Mouse (Mus musculus): ENCODE results near the gene Trim65. TPM values are rescaled to one million over a fixed set of nuclear protein-coding genes. Genes with fewer than 3 reads are reported as not detected.

Trim65 gene
- polyA plus RNA-seq, 1 experiment from 2014 or later = 2.5 TPM

GRCm38 (mm10) chr11:116083096-116083672 lies 47.7 kb downstream of the Trim65 start:
- no peak for ATAC-seq (ENCODE audit: low FRiP score)
- peaks cover 7% of the 10 kb centered on the region for H3K4me1 ChIP-seq (replicated peaks; ENCODE audit: control insufficient read depth, insufficient read depth, low read length)
- H3K27ac ChIP-seq (ENCODE audit: low read depth, low read length) = no peak overlapping the region
- H3K36me3 ChIP-seq (ENCODE audit: control insufficient read depth, insufficient read depth, low read length) = 0 out of 2 replicates have a peak, but pooled peaks cover 8% of the 10 kb centered on the region
- H3K9me3 ChIP-seq (ENCODE audit: control insufficient read depth, low read length) = no peaks in the 10 kb centered on the region
- DNase-seq (ENCODE audit: low spot score) = no peak
- 89% methylated on average over 14 of the region's 14 CpGs for WGBS
- 0 out of 2 replicates have a peak overlapping the region, but pooled peaks have one; percentile 8 for H3K9ac ChIP-seq (ENCODE audit: low read depth, low read length)
- H3K27me3 ChIP-seq (ENCODE audit: control insufficient read depth, insufficient read depth, low read length) = no peaks in the 10 kb centered on the region
- H3K4me2 ChIP-seq (replicated peaks; ENCODE audit: low read depth, low read length) = no peak overlapping the region
- no peak overlapping the region for H3K4me3 ChIP-seq (ENCODE audit: low read depth, low read length)

- DNase-seq (ENCODE audit: low spot score) (no peak), ATAC-seq (ENCODE audit: low FRiP score) (no peak)
- H3K27ac ChIP-seq (ENCODE audit: low read depth, low read length) = no peak overlapping the region
- H3K4me3 ChIP-seq (ENCODE audit: low read depth, low read length) = no peak overlapping the region
- H3K9me3 ChIP-seq (ENCODE audit: control insufficient read depth, low read length) = no peaks in the 10 kb centered on the region
- no peaks in the 10 kb centered on the region for H3K27me3 ChIP-seq (ENCODE audit: control insufficient read depth, insufficient read depth, low read length)
- H3K36me3 ChIP-seq (ENCODE audit: control insufficient read depth, insufficient read depth, low read length) = 0 out of 2 replicates have a peak, but pooled peaks cover 8% of the 10 kb centered on the region
- H3K4me2 ChIP-seq (replicated peaks; ENCODE audit: low read depth, low read length) = no peak overlapping the region
- H3K9ac ChIP-seq (ENCODE audit: low read depth, low read length) = no peak overlapping the region
- peaks cover 12% of the 10 kb centered on the region for H3K4me1 ChIP-seq (replicated peaks; ENCODE audit: control insufficient read depth, insufficient read depth, low read length)
- WGBS = 76% methylated on average over 6 of the region's 6 CpGs
These were observed 49.8 kb downstream of the Trim65 start for GRCm38 (mm10) chr11:116081081-116081480.

GRCm38 (mm10) chr11:116079511-116079910 lies 51.4 kb downstream of the Trim65 start:
- ATAC-seq (ENCODE audit: low FRiP score) (no peak), DNase-seq (ENCODE audit: low spot score) (no peak)
- H3K9me3 ChIP-seq (ENCODE audit: control insufficient read depth, low read length) = no peaks in the 10 kb centered on the region
- H3K4me3 ChIP-seq (ENCODE audit: low read depth, low read length) = no peak overlapping the region
- H3K27ac ChIP-seq (ENCODE audit: low read depth, low read length) = peak overlapping the region; percentile 12; the same call in 1 of the 2 replicates
- H3K27me3 ChIP-seq (ENCODE audit: control insufficient read depth, insufficient read depth, low read length) = no peaks in the 10 kb centered on the region
- H3K4me1 ChIP-seq (replicated peaks; ENCODE audit: control insufficient read depth, insufficient read depth, low read length) = peaks cover 12% of the 10 kb centered on the region
- no peak overlapping the region for H3K4me2 ChIP-seq (replicated peaks; ENCODE audit: low read depth, low read length)
- no peak overlapping the region for H3K9ac ChIP-seq (ENCODE audit: low read depth, low read length)
- 76% methylated on average over 10 of the region's 10 CpGs for WGBS
- 0 out of 2 replicates have a peak, but pooled peaks cover 8% of the 10 kb centered on the region for H3K36me3 ChIP-seq (ENCODE audit: control insufficient read depth, insufficient read depth, low read length)

GRCm38 (mm10) chr11:116078676-116079320 lies 52.1 kb downstream of the Trim65 start:
- DNase-seq (ENCODE audit: low spot score) = no peak
- H3K4me1 ChIP-seq (replicated peaks; ENCODE audit: control insufficient read depth, insufficient read depth, low read length) = peaks cover 12% of the 10 kb centered on the region
- H3K27me3 ChIP-seq (ENCODE audit: control insufficient read depth, insufficient read depth, low read length) = no peaks in the 10 kb centered on the region
- 22% methylated on average over 10 of the region's 10 CpGs for WGBS
- H3K9ac ChIP-seq (ENCODE audit: low read depth, low read length) = peak overlapping the region; percentile 37; the same call in 1 of the 2 replicates
- peak overlapping the region; percentile 51; the same call in 1 of the 2 replicates for H3K4me2 ChIP-seq (replicated peaks; ENCODE audit: low read depth, low read length)
- ATAC-seq (ENCODE audit: low FRiP score) = no peak
- H3K36me3 ChIP-seq (ENCODE audit: control insufficient read depth, insufficient read depth, low read length) = 0 out of 2 replicates have a peak, but pooled peaks cover 8% of the 10 kb centered on the region
- peak overlapping the region; percentile 60 for H3K27ac ChIP-seq (ENCODE audit: low read depth, low read length)
- no peaks in the 10 kb centered on the region for H3K9me3 ChIP-seq (ENCODE audit: control insufficient read depth, low read length)
- no peak overlapping the region for H3K4me3 ChIP-seq (ENCODE audit: low read depth, low read length)

GRCm38 (mm10) chr11:116078221-116078620 lies 52.7 kb downstream of the Trim65 start:
- H3K4me3 ChIP-seq (ENCODE audit: low read depth, low read length) = peak overlapping the region; percentile 30
- peak overlapping the region; percentile 57 for H3K9ac ChIP-seq (ENCODE audit: low read depth, low read length)
- 10% methylated on average over 16 of the region's 16 CpGs for WGBS
- 0 out of 2 replicates have a peak, but pooled peaks cover 8% of the 10 kb centered on the region for H3K36me3 ChIP-seq (ENCODE audit: control insufficient read depth, insufficient read depth, low read length)
- no peak for ATAC-seq (ENCODE audit: low FRiP score)
- no peaks in the 10 kb centered on the region for H3K9me3 ChIP-seq (ENCODE audit: control insufficient read depth, low read length)
- peak overlapping the region; percentile 51 for H3K4me2 ChIP-seq (replicated peaks; ENCODE audit: low read depth, low read length)
- peak overlapping the region; percentile 30; the same call in 1 of the 2 replicates for H3K27ac ChIP-seq (ENCODE audit: low read depth, low read length)
- peaks cover 12% of the 10 kb centered on the region for H3K4me1 ChIP-seq (replicated peaks; ENCODE audit: control insufficient read depth, insufficient read depth, low read length)
- H3K27me3 ChIP-seq (ENCODE audit: control insufficient read depth, insufficient read depth, low read length) = no peaks in the 10 kb centered on the region
- DNase-seq (ENCODE audit: low spot score) = peak; percentile 61

- 71% methylated on average over 22 of the region's 22 CpGs for WGBS
- Histone ChIP-seq H3K9me3 (ENCODE audit: control insufficient read depth, low read length) (no peaks in the 10 kb centered on the region), H3K4me3 (ENCODE audit: low read depth, low read length) (peak within 1 kb of the TSS; percentile 30), H3K27ac (ENCODE audit: low read depth, low read length) (peak within 1 kb of the TSS; percentile 60), H3K9ac (ENCODE audit: low read depth, low read length) (peak within 1 kb of the TSS; percentile 57), H3K4me2 (replicated peaks; ENCODE audit: low read depth, low read length) (peak within 1 kb of the TSS; percentile 51), H3K36me3 (ENCODE audit: control insufficient read depth, insufficient read depth, low read length) (0 out of 2 replicates have a peak, but pooled peaks cover 8% of the 10 kb centered on the region), H3K27me3 (ENCODE audit: control insufficient read depth, insufficient read depth, low read length) (no peaks in the 10 kb centered on the region), H3K4me1 (replicated peaks; ENCODE audit: control insufficient read depth, insufficient read depth, low read length) (peaks cover 12% of the 10 kb centered on the region)
- ATAC-seq (ENCODE audit: low FRiP score) = peak; percentile 49; the same call in 1 of the 2 replicates
- DNase-seq (ENCODE audit: low spot score) = no peak
These were observed 53.3 kb downstream of the Trim65 start, which contains the start of gene Unc13d for GRCm38 (mm10) chr11:116077446-116078204. TSS of gene Unc13d (minus strand) at chr11:116077961.

GRCm38 (mm10) chr11:116076836-116077235 lies 54.1 kb downstream of the Trim65 start:
- H3K9me3 ChIP-seq (ENCODE audit: control insufficient read depth, low read length) = no peaks in the 10 kb centered on the region
- H3K4me2 ChIP-seq (replicated peaks; ENCODE audit: low read depth, low read length) = 0 out of 2 replicates have a peak overlapping the region, but pooled peaks have one; percentile 5
- DNase-seq (ENCODE audit: low spot score) = no peak
- no peak overlapping the region for H3K4me3 ChIP-seq (ENCODE audit: low read depth, low read length)
- WGBS = 86% methylated on average over 7 of the region's 7 CpGs
- no peak overlapping the region for H3K27ac ChIP-seq (ENCODE audit: low read depth, low read length)
- peaks cover 12% of the 10 kb centered on the region for H3K4me1 ChIP-seq (replicated peaks; ENCODE audit: control insufficient read depth, insufficient read depth, low read length)
- ATAC-seq (ENCODE audit: low FRiP score) = no peak
- H3K9ac ChIP-seq (ENCODE audit: low read depth, low read length) = no peak overlapping the region
- H3K36me3 ChIP-seq (ENCODE audit: control insufficient read depth, insufficient read depth, low read length) = 0 out of 2 replicates have a peak, but pooled peaks cover 3% of the 10 kb centered on the region
- H3K27me3 ChIP-seq (ENCODE audit: control insufficient read depth, insufficient read depth, low read length) = no peaks in the 10 kb centered on the region

GRCm38 (mm10) chr11:116076266-116076540 lies 54.7 kb downstream of the Trim65 start:
- H3K9ac ChIP-seq (ENCODE audit: low read depth, low read length) = no peak overlapping the region
- ATAC-seq (ENCODE audit: low FRiP score) (no peak), DNase-seq (ENCODE audit: low spot score) (no peak)
- H3K27ac ChIP-seq (ENCODE audit: low read depth, low read length) = no peak overlapping the region
- H3K27me3 ChIP-seq (ENCODE audit: control insufficient read depth, insufficient read depth, low read length) = no peaks in the 10 kb centered on the region
- no peaks in the 10 kb centered on the region for H3K36me3 ChIP-seq (ENCODE audit: control insufficient read depth, insufficient read depth, low read length)
- no peak overlapping the region for H3K4me2 ChIP-seq (replicated peaks; ENCODE audit: low read depth, low read length)
- no peaks in the 10 kb centered on the region for H3K9me3 ChIP-seq (ENCODE audit: control insufficient read depth, low read length)
- peaks cover 12% of the 10 kb centered on the region for H3K4me1 ChIP-seq (replicated peaks; ENCODE audit: control insufficient read depth, insufficient read depth, low read length)
- WGBS = 60% methylated on average over 7 of the region's 7 CpGs
- H3K4me3 ChIP-seq (ENCODE audit: low read depth, low read length) = no peak overlapping the region

Measured in hindbrain, embryonic 11.5 days (tissue).